Mouse (Mus musculus): Measurements from ENCODE around the gene Tlk1. TPM values are rescaled to one million over a fixed set of nuclear protein-coding genes. Genes with fewer than 3 reads are reported as not detected.

Gene Tlk1
- 13.1 and 15.4 TPM in 2 replicates for total RNA-seq (2012; rRNA removed)
- total RNA-seq (2014; rRNA removed), result 16.7 and 17.4 TPM in 2 replicates
- 37.6 and 39.1 TPM in 2 replicates for polyA plus RNA-seq (2012; ENCODE audit: insufficient read length, low read depth)

DNA sequence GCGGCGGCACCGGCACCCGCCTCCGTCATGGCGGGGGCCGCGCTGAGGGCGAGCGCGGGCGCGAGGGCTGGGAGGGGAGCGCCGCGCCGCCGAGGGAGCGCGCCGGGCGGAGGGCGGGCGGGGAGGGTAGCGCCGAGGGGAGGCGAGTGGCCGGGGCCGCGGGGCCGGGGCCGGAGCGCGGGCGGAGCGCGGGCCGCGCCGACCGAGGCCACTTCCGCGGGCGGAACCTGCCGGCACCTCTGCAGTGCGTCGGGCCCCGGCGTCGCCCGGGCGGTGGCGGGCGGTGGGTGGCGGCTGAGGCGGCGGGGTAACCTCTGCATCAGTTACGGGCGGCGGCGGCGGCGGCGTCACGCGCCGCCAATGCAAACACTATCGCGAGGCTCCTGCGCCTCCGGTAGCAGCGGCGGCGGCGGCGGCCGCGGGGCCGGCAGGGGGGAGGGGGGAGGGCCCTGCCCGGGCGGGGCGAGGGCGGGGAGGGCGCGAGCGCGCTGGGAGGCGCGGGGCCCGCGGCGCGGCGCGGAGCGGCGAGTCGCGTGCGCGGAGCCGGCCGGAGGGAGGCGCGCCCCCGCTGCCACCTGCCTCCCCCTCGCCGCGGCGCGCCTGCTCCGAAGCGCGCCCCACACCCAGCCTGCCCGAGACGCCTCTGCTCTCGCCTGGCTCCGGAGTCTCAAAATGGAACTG is at the start of gene Tlk1:
TSS of gene Tlk1 (minus strand) at position 358 of the 681 bp plus-strand sequence.
- in situ Hi-C loops (cut with MboI; ENCODE audit: low pct_ligation_motif_present, low pct_unique_long_range_greater_than_20kb, low sequenced_read_pairs) (no loop called here), dilution Hi-C loops (cut with MboI; ENCODE audit: extremely low pct_ligation_motif_present, extremely low pct_unique_long_range_greater_than_20kb, low sequenced_read_pairs) (no loop called here)
- TF ChIP-seq PAX5 (IDR thresholded peaks at IDR 0.05; ENCODE audit: low read length), result no peak
- peak; percentile 32; the same call in 1 of the 2 replicates for TF ChIP-seq TCF12 (IDR thresholded peaks at IDR 0.05; ENCODE audit: low read depth, low read length)
- peak; percentile 78 for TF ChIP-seq CHD2 (IDR thresholded peaks at IDR 0.05; ENCODE audit: low read length)
- TF ChIP-seq NRF1 (IDR thresholded peaks at IDR 0.05; ENCODE audit: low read depth, low read length), result peak; percentile 74
- TF ChIP-seq SMC3 (IDR thresholded peaks at IDR 0.05; ENCODE audit: low read depth, low read length), result peak; percentile 3; the same call in 1 of the 2 replicates
- TF ChIP-seq NELFE (IDR thresholded peaks at IDR 0.05; ENCODE audit: low read depth, low read length), result peak; percentile 13; the same call in 1 of the 2 replicates
- no peak; the same call in none of the 2 replicates for TF ChIP-seq RAD21 (IDR thresholded peaks at IDR 0.05; ENCODE audit: low read depth, low read length)
- TF ChIP-seq MEF2A (IDR thresholded peaks at IDR 0.05; ENCODE audit: borderline replicate concordance, low read depth, low read length), result peak; percentile 36; the same call in 1 of the 2 replicates
- TF ChIP-seq POLR2A (IDR thresholded peaks at IDR 0.05; ENCODE audit: low read depth, low read length), result peak; percentile 60
- TF ChIP-seq BHLHE40 (IDR thresholded peaks at IDR 0.05; ENCODE audit: low read depth, low read length), result peak; percentile 68
- TF ChIP-seq ZKSCAN1 (IDR thresholded peaks at IDR 0.05; ENCODE audit: borderline replicate concordance, low read depth, low read length), result no peak
- no peak for TF ChIP-seq EP300 (IDR thresholded peaks at IDR 0.05; ENCODE audit: low read length)
- no peak for TF ChIP-seq HCFC1 (IDR thresholded peaks at IDR 0.05; ENCODE audit: low read depth, low read length)
- peak; percentile 79 for DNase-seq (ENCODE audit: extremely low read depth)
- H3K36me3 ChIP-seq (replicated peaks in 1 of 2; ENCODE audit: control insufficient read depth in 1 of 2, insufficient read depth in 1 of 2, low read length in 1 of 2), result no peaks in the 10 kb centered on the region
- H3K9me3 ChIP-seq (replicated peaks; ENCODE audit: low read length), result no peaks in the 10 kb centered on the region
- peaks cover 2 to 20% of the 10 kb centered on the region in 2 experiments; a peak in 2 of 4 replicates for H3K4me1 ChIP-seq (ENCODE audit: control insufficient read depth in 1 of 2, insufficient read depth in 2 of 2)
- H3K27ac ChIP-seq (ENCODE audit: insufficient read depth, low read depth), result peak within 1 kb of the TSS; percentile 84
- peaks cover 35% of the 10 kb centered on the region for H3K79me2 ChIP-seq (replicated peaks; ENCODE audit: control insufficient read depth, extremely low read depth, insufficient read depth, poor library complexity, severe bottlenecking)
- H3K4me3 ChIP-seq (replicated peaks in 1 of 3; ENCODE audit: low read depth in 2 of 3, low read length in 2 of 3, poor library complexity in 1 of 3), result peak within 1 kb of the TSS; percentile 81 to 93 (median 90)
- peak within 1 kb of the TSS; percentile 86 for H3K9ac ChIP-seq (ENCODE audit: insufficient read depth, low read depth)
- H3K27me3 ChIP-seq (replicated peaks), result no peaks in the 10 kb centered on the region
- H3K4me2 ChIP-seq (ENCODE audit: insufficient read depth, low read depth, poor library complexity, severe bottlenecking), result peak within 1 kb of the TSS; percentile 86

DNA sequence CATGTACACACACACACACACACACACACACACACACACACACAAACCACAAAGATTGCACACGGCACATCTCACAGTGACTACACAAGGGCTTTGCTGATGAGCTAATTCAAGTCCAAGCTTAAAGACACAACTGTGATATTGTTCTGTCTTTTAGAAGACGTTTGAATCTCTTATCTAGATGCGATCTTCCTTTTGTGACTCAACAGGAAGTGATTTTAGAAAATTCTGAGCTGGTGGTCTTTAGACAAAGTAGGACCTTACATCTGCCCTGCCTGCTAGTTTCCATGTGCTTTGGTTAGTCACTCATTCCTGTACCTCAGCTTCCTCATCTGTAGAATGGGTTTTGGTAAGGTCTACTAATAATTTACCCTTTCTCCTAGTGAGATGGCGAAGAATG is 49.6 kb upstream of the Tlk1 start:
- H3K27ac ChIP-seq (ENCODE audit: insufficient read depth, low read depth), result no peak overlapping the region
- peaks cover 12 to 46% of the 10 kb centered on the region in 2 experiments for H3K4me1 ChIP-seq (ENCODE audit: control insufficient read depth in 1 of 2, insufficient read depth in 2 of 2)
- no peak overlapping the region for H3K4me3 ChIP-seq (replicated peaks in 1 of 3; ENCODE audit: low read depth in 2 of 3, low read length in 2 of 3, poor library complexity in 1 of 3)
- TF ChIP-seq JUND (conservative IDR thresholded peaks at IDR 0.05; ENCODE audit: low read depth, low read length) (peak; percentile 26; the same call in 1 of the 2 replicates), ZNF384 (IDR thresholded peaks at IDR 0.05; ENCODE audit: low read depth, low read length) (no peak), EP300 (IDR thresholded peaks at IDR 0.05; ENCODE audit: low read length) (peak; percentile 51; the same call in 1 of the 2 replicates), IRF4 (IDR thresholded peaks at IDR 0.05; ENCODE audit: low read depth, low read length) (0 out of 2 replicates have a peak, but pooled peaks have one; percentile 17), E2F4 (IDR thresholded peaks at IDR 0.05; ENCODE audit: insufficient replicate concordance, low read depth, low read length) (no peak), BHLHE40 (IDR thresholded peaks at IDR 0.05; ENCODE audit: low read depth, low read length) (0 out of 2 replicates have a peak, but pooled peaks have one; percentile 18), MAFK (IDR thresholded peaks at IDR 0.05; ENCODE audit: insufficient replicate concordance, low read length) (no peak), USF2 (conservative IDR thresholded peaks at IDR 0.05; ENCODE audit: low read depth, low read length) (no peak), POLR2AphosphoS2 (IDR thresholded peaks at IDR 0.05; ENCODE audit: low read depth, low read length) (no peak)
- no peaks in the 10 kb centered on the region for H3K79me2 ChIP-seq (replicated peaks; ENCODE audit: control insufficient read depth, extremely low read depth, insufficient read depth, poor library complexity, severe bottlenecking)
- no peaks in the 10 kb centered on the region for H3K36me3 ChIP-seq (replicated peaks in 1 of 2; ENCODE audit: control insufficient read depth in 1 of 2, insufficient read depth in 1 of 2, low read length in 1 of 2)
- no peaks in the 10 kb centered on the region for H3K9me3 ChIP-seq (replicated peaks; ENCODE audit: low read length)
- no peak overlapping the region for H3K9ac ChIP-seq (ENCODE audit: insufficient read depth, low read depth)
- peak; percentile 71 for DNase-seq (ENCODE audit: extremely low read depth)
- H3K27me3 ChIP-seq (replicated peaks), result peaks cover 3% of the 10 kb centered on the region
- in situ Hi-C loops (cut with MboI; ENCODE audit: low pct_ligation_motif_present, low pct_unique_long_range_greater_than_20kb, low sequenced_read_pairs), result no loop called here
- H3K4me2 ChIP-seq (ENCODE audit: insufficient read depth, low read depth, poor library complexity, severe bottlenecking), result no peak overlapping the region
- dilution Hi-C loops (cut with MboI; ENCODE audit: extremely low pct_ligation_motif_present, extremely low pct_unique_long_range_greater_than_20kb, low sequenced_read_pairs), result no loop called here

All from CH12.LX (cell line).